Mouse (Mus musculus) midbrain, embryonic 16.5 days (tissue): ENCODE measurements around the gene Ythdf2. TPM values are rescaled to one million over a fixed set of nuclear protein-coding genes. Genes with fewer than 3 reads are reported as not detected.
A peak's percentile ranks its signal among the peaks of the same experiment; 100 is the strongest.

Experiments
- ATAC-seq: fragments of 200-750 bp; cut with Nextera tagmentation; 2 replicates; pipeline ENCODE4 v1.8.0; 2017; ENCODE audit warnings: moderate TSS enrichment
- H3K27ac ChIP-seq: fragments of 300-500 bp; sonication (generic); 2 replicates; pipeline ENCODE4 v1.5.1; 2014; ENCODE audit warnings: mild to moderate bottlenecking, low read length, mixed read lengths
- H3K27me3 ChIP-seq: fragments of 300-500 bp; sonication (generic); 2 replicates; pipeline ENCODE4 v1.6.1; 2014; ENCODE audit warnings: low read depth, low read length, mixed read lengths; ENCODE audit not compliant: control insufficient read depth, insufficient read depth
- H3K36me3 ChIP-seq: fragments of 300-500 bp; sonication (generic); 2 replicates; pipeline ENCODE4 v1.6.1; 2014; ENCODE audit warnings: mild to moderate bottlenecking, low read length, moderate library complexity, mixed read lengths; ENCODE audit not compliant: control insufficient read depth, insufficient read depth
- H3K4me1 ChIP-seq: fragments of 300-500 bp; sonication (generic); 2 replicates; pipeline ENCODE4 v1.6.1; 2014; ENCODE audit warnings: mild to moderate bottlenecking, low read length, mixed read lengths; ENCODE audit not compliant: control insufficient read depth, insufficient read depth
- H3K4me2 ChIP-seq: fragments of 300-500 bp; sonication (generic); 2 replicates; pipeline ENCODE4 v1.6.1; 2014; ENCODE audit warnings: mild to moderate bottlenecking, low read length, mixed read lengths
- H3K4me3 ChIP-seq: fragments of 300-500 bp; sonication (generic); 2 replicates; pipeline ENCODE4 v1.5.1; 2014; ENCODE audit warnings: low read depth, mild to moderate bottlenecking, low read length, moderate library complexity, mixed read lengths
- H3K9ac ChIP-seq: fragments of 300-500 bp; sonication (generic); 2 replicates; pipeline ENCODE4 v1.6.1; 2014; ENCODE audit warnings: low read depth, low read length, mixed read lengths
- H3K9me3 ChIP-seq: fragments of 300-500 bp; sonication (generic); replicated peaks from 2 replicates; pipeline ENCODE4 v1.6.1; 2014; ENCODE audit warnings: mild to moderate bottlenecking, low read length, mixed read lengths; ENCODE audit not compliant: control insufficient read depth, poor library complexity, severe bottlenecking
- WGBS: fragments of 180-500 bp; shearing (Covaris S2); extraction: QIAGEN DNeasy Blood & Tissue Kit; methylation state at CpG from one replicate; pipeline ENCODE4 v1.1.7; 2014; 5-methylcytosine and 5-hydroxymethylcytosine counted together
- polyA plus RNA-seq: library from polyadenylated mRNA; unstranded; fragments of >200 nt; fragmentation: Nextera tagmentation; extraction: Ambion mirVana; gene quantifications from 2 replicates; pipeline ENCODE4 v1.2.1, GENCODE M21; 2015

The Ythdf2 gene
- 109 and 124 TPM in 2 replicates for polyA plus RNA-seq

DNA sequence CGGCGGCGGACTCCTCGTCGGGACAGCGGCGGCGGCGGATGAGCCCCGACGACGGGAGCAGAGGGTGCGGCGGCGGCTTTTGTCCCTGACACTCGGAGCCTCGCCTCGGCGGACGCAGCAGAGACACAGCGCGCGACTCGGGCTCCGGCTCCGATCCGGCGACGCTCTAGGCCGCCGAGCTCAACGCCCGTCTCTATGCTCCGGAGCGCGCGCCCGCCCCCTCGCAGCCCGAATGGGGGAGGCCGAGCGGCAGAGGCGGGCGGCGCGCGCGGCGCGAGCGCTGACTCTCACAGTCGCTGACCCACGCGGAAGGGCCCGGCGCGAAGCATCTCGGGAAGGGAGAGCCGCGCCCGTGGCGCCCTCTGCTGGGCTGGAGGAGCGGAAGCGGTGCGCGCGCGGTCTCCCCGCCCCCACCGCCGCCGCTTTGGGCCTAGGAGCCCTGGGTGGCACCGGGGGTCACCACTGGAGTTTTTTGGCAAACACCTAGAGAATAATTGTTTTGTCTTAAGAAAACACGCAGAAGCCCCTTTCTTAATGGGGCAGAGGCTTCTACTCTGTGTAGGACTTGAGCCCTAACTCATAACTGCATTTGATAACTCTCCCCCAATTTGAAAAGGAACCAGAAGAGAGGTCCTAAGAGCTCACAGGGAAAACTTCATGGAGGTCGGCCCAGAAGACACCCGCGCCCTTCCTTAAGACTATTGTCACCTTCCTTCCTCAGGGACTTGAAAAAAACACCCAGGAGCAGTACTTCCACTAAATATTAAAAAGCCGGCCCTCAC lies at the start of gene Ythdf2:
Ythdf2 (minus strand) TSS at position 351 of the 782 bp plus-strand sequence.
- ATAC-seq, result peak; percentile 96
- no peaks in the 10 kb centered on the region for H3K27me3 ChIP-seq
- under 1% methylated on average over 68 of the region's 78 CpGs for WGBS
- no peaks in the 10 kb centered on the region for H3K9me3 ChIP-seq
- peak within 1 kb of the TSS; percentile 78 for H3K4me2 ChIP-seq
- H3K9ac ChIP-seq, result peak within 1 kb of the TSS; percentile 99
- peak within 1 kb of the TSS; percentile 93 for H3K4me3 ChIP-seq
- H3K4me1 ChIP-seq, result peaks cover 29% of the 10 kb centered on the region
- no peaks in the 10 kb centered on the region for H3K36me3 ChIP-seq
- H3K27ac ChIP-seq, result peak within 1 kb of the TSS; percentile 96

DNA sequence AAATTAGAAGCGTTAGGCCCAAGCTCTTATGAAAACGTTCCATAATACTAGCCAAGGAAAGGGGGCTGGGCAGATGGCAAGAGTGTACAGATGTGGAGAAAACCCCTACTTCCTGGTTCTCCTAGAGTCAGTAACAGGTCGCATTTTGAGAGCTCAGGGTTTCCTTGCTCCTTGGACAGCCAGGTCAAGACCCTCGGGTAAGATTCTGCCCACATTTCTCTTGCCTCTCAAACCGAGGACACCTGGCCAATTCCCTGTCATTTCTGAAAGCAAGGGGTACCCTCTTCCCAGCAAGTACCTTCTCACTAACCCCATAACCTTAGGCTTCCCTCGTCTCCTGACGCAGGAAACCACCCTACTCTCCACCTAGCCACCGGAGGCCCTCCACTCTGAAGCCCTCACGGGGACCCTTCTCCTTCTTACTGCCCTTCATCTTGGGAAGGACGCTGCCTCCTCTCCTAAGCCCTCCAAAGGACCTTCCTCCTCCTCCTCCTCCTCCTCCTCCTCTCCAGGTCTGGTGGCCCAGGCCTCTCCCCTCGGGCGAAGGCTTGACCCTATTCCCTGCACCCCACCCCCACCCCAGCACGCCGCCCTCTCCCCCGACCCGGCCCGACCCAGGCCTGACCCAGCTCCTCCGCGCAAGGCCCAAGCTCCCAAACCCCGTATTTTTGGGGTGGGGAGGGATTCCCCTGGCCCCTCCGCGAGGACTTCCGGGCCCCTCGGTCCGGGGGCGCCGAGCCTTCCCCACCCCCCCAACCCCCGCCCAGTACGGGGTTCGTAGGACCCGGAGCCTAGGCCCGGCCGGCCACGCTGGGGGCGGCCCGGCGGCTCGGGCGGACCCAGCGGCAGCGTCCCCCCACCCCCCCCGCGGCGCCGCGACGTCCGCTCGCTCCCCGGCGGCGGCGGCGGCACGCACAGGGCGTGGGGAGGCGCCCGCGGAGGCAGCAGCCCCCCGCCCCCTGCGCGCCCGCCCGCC lies 48.6 kb upstream of the Ythdf2 start:
- Histone ChIP-seq H3K4me2 (peak overlapping the region; percentile 68), H3K27me3 (no peaks in the 10 kb centered on the region), H3K27ac (peak overlapping the region; percentile 92), H3K36me3 (no peaks in the 10 kb centered on the region), H3K9ac (peak overlapping the region; percentile 97), H3K9me3 (no peaks in the 10 kb centered on the region), H3K4me1 (peaks cover 21% of the 10 kb centered on the region), H3K4me3 (peak overlapping the region; percentile 78)
- peak; percentile 77 for ATAC-seq
- WGBS, result 5% methylated on average over 27 of the region's 64 CpGs

DNA sequence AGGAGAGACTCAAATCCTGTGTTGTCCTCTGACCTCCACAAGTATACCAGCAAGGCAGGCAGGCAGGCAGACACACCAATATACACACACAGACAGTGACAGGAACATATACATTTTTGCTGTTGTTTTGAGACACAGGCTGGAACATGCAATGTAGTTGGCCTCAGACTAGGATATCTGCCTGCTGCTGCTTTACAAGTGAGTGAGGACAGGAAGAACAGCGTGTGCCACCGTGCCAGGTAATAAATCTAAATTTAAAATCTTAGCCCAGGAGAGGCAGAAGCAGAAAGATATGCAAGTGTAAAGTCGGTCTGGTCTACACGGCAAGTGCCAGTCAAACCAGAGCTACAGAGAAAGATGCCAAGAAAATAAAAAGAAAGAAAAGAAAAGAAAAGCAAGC lies 47.1 kb upstream of the Ythdf2 start:
- H3K4me3 ChIP-seq, result no peak overlapping the region
- WGBS, result 94% methylated on average over 4 of the region's 4 CpGs
- 0 out of 2 replicates have a peak overlapping the region, but pooled peaks have one; percentile 6 for H3K9ac ChIP-seq
- no peak overlapping the region for H3K27ac ChIP-seq
- H3K9me3 ChIP-seq, result no peaks in the 10 kb centered on the region
- no peaks in the 10 kb centered on the region for H3K36me3 ChIP-seq
- no peaks in the 10 kb centered on the region for H3K27me3 ChIP-seq
- peak overlapping the region; percentile 68; the same call in 1 of the 2 replicates for H3K4me2 ChIP-seq
- H3K4me1 ChIP-seq, result peaks cover 21% of the 10 kb centered on the region
- ATAC-seq, result no peak

DNA sequence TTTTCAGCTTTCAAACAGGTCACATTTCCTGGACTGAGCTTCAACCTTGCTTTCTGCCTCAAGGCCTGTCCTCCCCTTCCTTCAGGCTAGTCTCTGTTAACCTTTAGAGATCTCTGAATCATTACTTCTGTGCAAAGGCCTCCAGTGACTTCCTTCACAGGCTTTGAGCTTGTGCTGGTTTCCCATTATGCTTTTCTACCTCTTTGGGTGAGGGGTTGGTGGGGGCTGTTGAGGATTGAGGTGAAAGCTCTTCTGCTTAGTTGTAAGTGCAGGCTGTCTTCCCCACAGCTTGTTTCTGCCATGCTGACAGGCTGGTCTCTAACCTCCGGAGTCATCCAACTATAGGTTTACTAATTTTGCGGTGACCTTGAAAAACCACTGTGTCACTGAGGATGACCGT lies 44.3 kb upstream of the Ythdf2 start:
- WGBS, result 92% methylated on average over 3 of the region's 3 CpGs
- Histone ChIP-seq H3K9ac (no peak overlapping the region), H3K4me3 (no peak overlapping the region), H3K9me3 (no peaks in the 10 kb centered on the region), H3K36me3 (0 out of 2 replicates have a peak, but pooled peaks cover 2% of the 10 kb centered on the region), H3K4me1 (peaks cover 14% of the 10 kb centered on the region), H3K27me3 (no peaks in the 10 kb centered on the region), H3K4me2 (no peak overlapping the region), H3K27ac (no peak overlapping the region)
- no peak for ATAC-seq

DNA sequence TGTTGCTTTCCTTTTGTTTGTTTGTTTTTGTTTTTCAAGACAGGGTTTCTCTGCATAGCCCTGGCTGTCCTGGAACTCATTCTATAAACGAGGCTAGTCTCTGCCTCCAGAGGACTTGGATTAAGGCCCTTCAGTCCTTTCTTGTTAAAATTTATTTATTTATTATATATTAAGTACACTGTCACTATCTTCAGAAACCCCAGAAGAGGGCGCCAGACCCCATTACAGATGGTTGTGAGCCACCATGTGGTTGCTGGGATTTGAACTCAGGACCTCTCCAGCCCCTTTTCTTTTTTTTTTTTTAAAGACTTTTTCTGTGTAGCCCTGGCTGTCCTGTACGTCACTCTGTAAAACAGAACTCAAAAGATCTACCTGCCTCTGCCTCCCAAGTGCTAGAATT lies 42.9 kb upstream of the Ythdf2 start:
- Histone ChIP-seq H3K27me3 (no peaks in the 10 kb centered on the region), H3K4me2 (no peak overlapping the region), H3K4me3 (no peak overlapping the region), H3K4me1 (peaks cover 10% of the 10 kb centered on the region), H3K9ac (no peak overlapping the region), H3K36me3 (peaks cover 8% of the 10 kb centered on the region; the same call in 1 of the 2 replicates), H3K9me3 (no peaks in the 10 kb centered on the region), H3K27ac (no peak overlapping the region)
- WGBS, result 85% methylated on average over 3 of the region's 3 CpGs
- no peak for ATAC-seq

DNA sequence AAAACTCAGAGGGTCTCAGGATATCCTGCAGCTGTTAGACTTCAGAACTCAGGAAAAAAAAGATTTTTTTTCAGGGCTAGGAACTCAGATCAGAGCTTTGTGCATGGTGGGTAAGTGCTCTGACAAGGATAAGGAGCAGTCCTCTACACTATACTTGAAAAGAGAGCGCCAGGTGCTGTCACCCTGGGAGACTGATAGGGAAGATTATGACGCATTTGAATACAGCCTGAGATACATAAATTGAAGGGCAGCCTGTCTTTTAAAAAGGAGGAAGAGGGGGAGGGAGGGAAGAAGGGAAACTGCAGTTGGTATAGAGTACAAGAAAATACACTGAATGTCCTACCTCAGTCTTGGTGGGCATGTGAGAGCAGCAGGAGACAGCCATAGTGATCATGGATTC lies 41.5 kb upstream of the Ythdf2 start:
- no peak overlapping the region for H3K4me3 ChIP-seq
- H3K27ac ChIP-seq, result no peak overlapping the region
- WGBS, result 76% methylated on average over 2 of the region's 2 CpGs
- H3K4me1 ChIP-seq, result no peaks in the 10 kb centered on the region; the same call in 1 of the 2 replicates
- H3K9ac ChIP-seq, result no peak overlapping the region
- ATAC-seq, result no peak
- H3K4me2 ChIP-seq, result no peak overlapping the region
- H3K36me3 ChIP-seq, result peaks cover 8% of the 10 kb centered on the region; the same call in 1 of the 2 replicates
- H3K9me3 ChIP-seq, result no peaks in the 10 kb centered on the region
- H3K27me3 ChIP-seq, result no peaks in the 10 kb centered on the region

DNA sequence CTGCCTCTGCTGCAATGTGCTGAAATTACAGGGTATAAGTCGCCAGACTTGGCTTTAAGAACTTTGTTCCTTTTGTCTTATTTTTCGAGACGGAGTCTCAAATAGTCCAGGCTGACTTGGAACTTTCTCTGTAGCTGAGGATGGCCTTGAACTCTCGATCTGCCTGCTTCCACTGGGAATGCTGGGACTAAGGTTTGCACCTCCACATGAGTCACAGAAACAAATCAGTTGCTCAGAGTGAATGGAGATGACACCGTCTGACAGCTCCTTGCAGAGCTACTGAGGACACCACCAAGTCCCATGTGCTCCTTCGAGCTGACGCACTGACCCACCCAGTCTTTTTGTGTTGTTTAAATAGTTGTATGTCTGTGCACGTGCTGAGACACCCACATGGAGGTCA lies 41.0 kb upstream of the Ythdf2 start:
- Histone ChIP-seq H3K36me3 (peaks cover 8% of the 10 kb centered on the region; the same call in 1 of the 2 replicates), H3K9ac (no peak overlapping the region), H3K4me1 (no peaks in the 10 kb centered on the region), H3K27me3 (no peaks in the 10 kb centered on the region), H3K27ac (no peak overlapping the region), H3K4me2 (no peak overlapping the region), H3K9me3 (no peaks in the 10 kb centered on the region), H3K4me3 (no peak overlapping the region)
- 86% methylated on average over 8 of the region's 8 CpGs for WGBS
- no peak for ATAC-seq

DNA sequence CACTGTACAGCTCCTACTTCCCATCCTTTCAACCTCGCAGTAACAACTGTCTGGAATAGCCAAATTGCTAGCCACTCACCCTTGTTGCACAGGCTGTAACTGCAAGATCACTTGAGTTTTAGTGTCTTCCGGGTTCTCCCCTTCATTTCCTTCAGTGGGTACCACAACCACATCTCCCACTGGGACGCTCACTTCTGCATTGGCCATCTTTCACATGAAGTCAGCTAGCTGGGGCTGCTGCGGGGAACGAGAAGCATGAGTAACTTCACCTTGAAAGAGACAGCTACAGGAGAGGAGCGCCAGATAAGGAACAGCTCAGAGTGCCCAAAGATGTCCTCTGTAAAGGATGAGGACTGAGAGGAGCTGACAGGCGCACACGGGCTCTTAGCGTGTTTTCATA lies 39.5 kb upstream of the Ythdf2 start:
- Histone ChIP-seq H3K9ac (no peak overlapping the region), H3K9me3 (no peaks in the 10 kb centered on the region), H3K4me3 (no peak overlapping the region), H3K27ac (no peak overlapping the region), H3K4me2 (no peak overlapping the region), H3K27me3 (no peaks in the 10 kb centered on the region), H3K36me3 (peaks cover 8% of the 10 kb centered on the region), H3K4me1 (no peaks in the 10 kb centered on the region)
- ATAC-seq, result no peak
- 95% methylated on average over 9 of the region's 9 CpGs for whole genome bisulfite sequencing
